27 mouse cellular contexts compared by ENCODE assay signal in the genomic region with DNA sequence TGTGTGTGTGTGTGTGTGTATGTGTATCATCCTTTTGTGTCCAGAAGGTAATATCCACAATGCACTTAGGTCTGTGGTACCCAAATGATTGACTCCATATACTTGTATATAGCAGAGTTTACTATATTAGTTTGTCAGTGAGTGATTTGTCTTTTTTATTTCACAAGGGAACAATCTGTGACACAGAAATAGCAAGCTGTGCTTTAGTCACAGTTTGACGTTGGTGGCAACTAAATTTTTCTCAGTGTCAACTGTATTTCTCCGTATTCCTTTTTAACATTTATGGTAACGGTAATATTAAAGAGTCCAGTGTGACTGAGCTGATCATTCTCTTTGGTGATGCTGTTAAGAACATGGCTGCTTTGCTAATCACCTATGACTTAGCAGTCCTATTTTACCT.
DNase-seq lines count a peak whose midpoint lies in the region; TF ChIP-seq lines count a peak whose summit lies in the region.
"Had no signal": no experiment of that assay in that cellular context is flagged by ENCODE, and none has a peak within 500 bp of the region (broad histone marks: within the 10 kb centered on the region; RNA-seq: fewer than 3 reads in every experiment).

No protein-coding gene starts in this region.

- TF ChIP-seq POLR2A in kidney, adult 2 months (IDR thresholded peaks at IDR 0.05; ENCODE audit: low read depth, low read length), result no peak

- intact Hi-C loops in left cerebral cortex, postnatal 14 days (cut with DNase I), result no loop called here
- intact Hi-C loops in left cerebral cortex, postnatal 36 days (cut with DNase I), result no loop called here

- peak; percentile 14 for DNase-seq in layer of hippocampus, adult 11-12 months (ENCODE audit: low spot score)
- no peak for DNase-seq in layer of hippocampus, postnatal 10 days (ENCODE audit: low spot score in 2 of 2)
- DNase-seq in left cerebral cortex, postnatal 14 days (ENCODE audit: low spot score in 2 of 2), result peak; percentile 3 to 5
- no peak for DNase-seq in left cerebral cortex, postnatal 36 days (ENCODE audit: low spot score in 2 of 2)
- DNase-seq in brain, adult 2 months (ENCODE audit: low read depth, low spot score), result peak; percentile 42
- DNase-seq in telencephalon, adult 2 months (ENCODE audit: low read depth, low spot score), result peak; percentile 26
- no peak for DNase-seq in kidney, adult 2 months
- DNase-seq: adrenal gland, adult 2 months; adrenal gland, postnatal 14 days; B cell, adult 2 months; cerebellum, adult 11-12 months; cerebellum, adult 8-10 months; cerebellum, postnatal 10 days; cerebellum, postnatal 36 days; embryo, embryonic 11 days; gastrocnemius, adult 2 months; gastrocnemius, postnatal 14 days; heart, adult 11 months had no signal

- no peak for TF ChIP-seq CTCF in kidney, adult 2 months (conservative IDR thresholded peaks at IDR 0.05; ENCODE audit: insufficient read depth, insufficient read length, low read depth, low read length)

- H3K36me3 ChIP-seq in kidney, adult 2 months (ENCODE audit: control insufficient read depth, insufficient read depth, low read length), result no peaks in the 10 kb centered on the region
- H3K36me3 ChIP-seq: embryonic facial prominence, embryonic 10.5 days; embryonic facial prominence, embryonic 13.5 days; forebrain, embryonic 12.5 days; forebrain, embryonic 15.5 days; G1E; hindbrain, embryonic 12.5 days; hindbrain, embryonic 15.5 days had no signal

- H3K4me1 ChIP-seq in kidney, adult 2 months (ENCODE audit: control insufficient read depth, insufficient read depth, low read length), result no peaks in the 10 kb centered on the region
- H3K4me1 ChIP-seq: embryonic facial prominence, embryonic 10.5 days; embryonic facial prominence, embryonic 13.5 days; forebrain, embryonic 12.5 days; forebrain, embryonic 15.5 days; hindbrain, embryonic 12.5 days; hindbrain, embryonic 15.5 days had no signal

- no peak overlapping the region for H3K4me3 ChIP-seq in kidney, adult 2 months (ENCODE audit: insufficient read depth, low read depth, low read length)
- H3K4me3 ChIP-seq: embryonic facial prominence, embryonic 10.5 days; embryonic facial prominence, embryonic 13.5 days; erythroblast, embryonic 14.5 days; forebrain, embryonic 12.5 days; forebrain, embryonic 15.5 days; gastrocnemius, adult 2 months; hindbrain, embryonic 12.5 days; hindbrain, embryonic 15.5 days had no signal

- WGBS in kidney, adult 2 months, result 89% methylated on average over 3 of the region's 3 CpGs

- no peak overlapping the region for H3K27ac ChIP-seq in kidney, adult 2 months (ENCODE audit: insufficient read depth, low read depth, low read length)
- H3K27ac ChIP-seq: embryonic facial prominence, embryonic 10.5 days; embryonic facial prominence, embryonic 13.5 days; forebrain, embryonic 12.5 days; forebrain, embryonic 15.5 days; gastrocnemius, adult 2 months; hindbrain, embryonic 12.5 days; hindbrain, embryonic 15.5 days had no signal

- no peaks in the 10 kb centered on the region for H3K27me3 ChIP-seq in kidney, adult 2 months (replicated peaks; ENCODE audit: control insufficient read depth, insufficient read depth, low read length)
- H3K27me3 ChIP-seq: CH12.LX; embryonic facial prominence, embryonic 13.5 days; forebrain, embryonic 12.5 days; forebrain, embryonic 15.5 days; hindbrain, embryonic 12.5 days; hindbrain, embryonic 15.5 days had no signal

Comparison
In these comparisons a context has a peak if more than half of its experiments do, and no peak if none do; other contexts are left out.
1. DNase-seq: peak in layer of hippocampus, adult 11-12 months (single experiment), left cerebral cortex, postnatal 14 days (2 of 2), brain, adult 2 months (single experiment) and telencephalon, adult 2 months (single experiment); none in layer of hippocampus, postnatal 10 days (0 of 2), left cerebral cortex, postnatal 36 days (0 of 2) and kidney, adult 2 months (single experiment).